Mouse (Mus musculus) bone marrow, adult 2 months (tissue): Measurements from ENCODE around the gene Zic1.

Experiments used
- CTCF ChIP-seq: fragments of 200-500 bp; IDR thresholded peaks from 2 replicates; pipeline ENCODE4 v1.5.1; 2011; ENCODE audit warnings: low read length, control low read depth; ENCODE audit not compliant: control insufficient read depth, insufficient read depth
- POLR2A ChIP-seq: fragments of 200-500 bp; IDR thresholded peaks from 2 replicates; pipeline ENCODE4 v1.6.1; 2011; ENCODE audit warnings: low read depth, mild to moderate bottlenecking, control low read depth, low read length, borderline replicate concordance; ENCODE audit not compliant: control insufficient read depth

DNA sequence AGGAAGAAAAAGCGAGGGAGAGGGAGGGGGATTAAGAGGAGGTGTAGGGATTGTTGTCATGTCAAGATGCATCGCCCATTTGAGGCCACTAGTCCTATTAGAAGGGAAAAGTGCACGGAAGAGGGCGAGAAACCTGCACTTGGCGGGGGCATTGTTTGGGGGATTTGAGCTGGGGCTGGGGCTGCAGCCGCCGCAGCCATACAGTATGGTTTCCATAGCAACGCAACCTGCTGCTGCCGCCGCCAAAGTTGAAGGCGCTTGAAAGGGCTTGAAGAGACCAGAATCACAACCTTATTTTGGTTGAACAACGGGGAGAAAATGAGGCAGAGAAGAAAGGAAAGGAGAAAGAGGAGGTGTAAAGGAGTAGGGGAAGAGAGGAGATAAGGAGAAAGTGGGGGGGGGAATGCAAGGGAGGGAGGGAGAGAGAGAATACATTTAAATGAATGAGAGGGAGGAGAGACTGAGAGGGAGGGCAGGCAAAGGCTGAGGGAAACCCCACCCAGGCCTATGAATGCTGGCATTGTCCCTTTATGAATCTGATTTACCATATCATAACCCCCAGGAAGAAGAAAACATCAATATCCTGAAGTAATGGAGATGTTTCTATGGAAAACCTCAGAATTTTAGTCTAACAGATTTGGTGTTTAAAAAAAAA, 48.5 kb upstream of the Zic1 start:
- TF ChIP-seq CTCF (no peak), POLR2A (no peak)
